Mouse (Mus musculus): ENCODE data around the gene Saysd1.

The Saysd1 gene

GRCm38 (mm10) chr14:20158727-20159681 lies 20.7 kb upstream of the Saysd1 start:
- no peak for DNase-seq

- DNase-seq = no peak
These were observed 19.3 kb upstream of the Saysd1 start for GRCm38 (mm10) chr14:20157595-20157994.

GRCm38 (mm10) chr14:20155718-20156117 lies 17.4 kb upstream of the Saysd1 start:
- DNase-seq = no peak

GRCm38 (mm10) chr14:20154937-20155336 lies 16.6 kb upstream of the Saysd1 start:
- no peak for DNase-seq

GRCm38 (mm10) chr14:20154245-20154644 lies 15.9 kb upstream of the Saysd1 start:
- DNase-seq = no peak

- no peak for DNase-seq
These were observed 11.1 kb upstream of the Saysd1 start for GRCm38 (mm10) chr14:20149127-20150080.

- DNase-seq = no peak
These were observed 10.2 kb upstream of the Saysd1 start for GRCm38 (mm10) chr14:20148514-20148913.

- DNase-seq = no peak
These were observed 9.5 kb upstream of the Saysd1 start for GRCm38 (mm10) chr14:20147854-20148253.

- peak; percentile 22 for DNase-seq
These were observed 5.8 kb upstream of the Saysd1 start for GRCm38 (mm10) chr14:20144093-20144492.

GRCm38 (mm10) chr14:20134965-20135671 lies 3.2 kb downstream of the Saysd1 start:
- DNase-seq = no peak

GRCm38 (mm10) chr14:20128162-20128561 lies 10.2 kb downstream of the Saysd1 start:
- no peak for DNase-seq

- no peak for DNase-seq
These were observed 10.8 kb downstream of the Saysd1 start for GRCm38 (mm10) chr14:20127406-20128087.

- DNase-seq = no peak
These were observed 17.5 kb downstream of the Saysd1 start for GRCm38 (mm10) chr14:20120868-20121267.

- no peak for DNase-seq
These were observed 18.3 kb downstream of the Saysd1 start for GRCm38 (mm10) chr14:20120012-20120411.

- no peak for DNase-seq
These were observed 22.2 kb downstream of the Saysd1 start for GRCm38 (mm10) chr14:20116149-20116605.

GRCm38 (mm10) chr14:20114951-20115350 lies 23.4 kb downstream of the Saysd1 start:
- no peak for DNase-seq

GRCm38 (mm10) chr14:20113964-20114363 lies 24.4 kb downstream of the Saysd1 start:
- peak; percentile 90 for DNase-seq

- no peak for DNase-seq
These were observed 25.0 kb downstream of the Saysd1 start for GRCm38 (mm10) chr14:20113189-20113961.

GRCm38 (mm10) chr14:20112218-20112617 lies 26.1 kb downstream of the Saysd1 start:
- no peak for DNase-seq

- no peak for DNase-seq
These were observed 27.4 kb downstream of the Saysd1 start for GRCm38 (mm10) chr14:20110945-20111344.

- no peak for DNase-seq
These were observed 32.1 kb downstream of the Saysd1 start for GRCm38 (mm10) chr14:20106271-20106670.
